Mouse (Mus musculus) liver, embryonic 11.5 days (tissue): Measurements from ENCODE around the gene Kif5a. TPM values are rescaled to one million over a fixed set of nuclear protein-coding genes. Genes with fewer than 3 reads are reported as not detected.

Source experiments
- ATAC-seq: fragments of 200-750 bp; cut with Nextera tagmentation; replicated peaks from 2 replicates; pipeline ENCODE4 v1.8.0; 2017; ENCODE audit warnings: moderate number of reproducible peaks, mild to moderate bottlenecking, moderate TSS enrichment, moderate library complexity; ENCODE audit not compliant: low FRiP score
- DNase-seq: peaks from one replicate; pipeline ENCODE4 v3.0.0-alpha.2; 2017; ENCODE audit warnings: low spot score
- H3K27ac ChIP-seq: fragments of 300-500 bp; sonication (generic); 2 replicates; pipeline ENCODE4 v1.5.1; 2014; ENCODE audit warnings: mild to moderate bottlenecking, low read depth, low read length, control low read depth
- H3K27me3 ChIP-seq: fragments of 300-500 bp; sonication (generic); replicated peaks from 2 replicates; pipeline ENCODE4 v1.6.1; 2014; ENCODE audit warnings: low read length, mixed read lengths; ENCODE audit not compliant: control insufficient read depth, insufficient read depth
- H3K36me3 ChIP-seq: fragments of 300-500 bp; sonication (generic); 2 replicates; pipeline ENCODE4 v1.6.1; 2014; ENCODE audit warnings: mild to moderate bottlenecking, low read length, moderate library complexity, mixed read lengths; ENCODE audit not compliant: control insufficient read depth, insufficient read depth
- H3K4me1 ChIP-seq: fragments of 300-500 bp; sonication (generic); replicated peaks from 2 replicates; pipeline ENCODE4 v1.6.1; 2014; ENCODE audit warnings: low read length, mixed read lengths; ENCODE audit not compliant: control insufficient read depth, insufficient read depth
- H3K4me2 ChIP-seq: fragments of 300-500 bp; sonication (generic); 2 replicates; pipeline ENCODE4 v1.6.1; 2014; ENCODE audit warnings: mild to moderate bottlenecking, control low read depth, moderate library complexity
- H3K4me3 ChIP-seq: fragments of 300-500 bp; sonication (generic); 2 replicates; pipeline ENCODE4 v1.5.1; 2014; ENCODE audit warnings: low read depth, low read length, control low read depth
- H3K9ac ChIP-seq: fragments of 300-500 bp; sonication (generic); 2 replicates; pipeline ENCODE4 v1.6.1; 2014; ENCODE audit warnings: low read depth, low read length, control low read depth
- H3K9me3 ChIP-seq: fragments of 300-500 bp; sonication (generic); 2 replicates; pipeline ENCODE4 v1.6.1; 2016; ENCODE audit warnings: low read length, inconsistent platforms, mixed read lengths; ENCODE audit not compliant: control insufficient read depth
- WGBS: fragments of 180-500 bp; shearing (Covaris S2); extraction: QIAGEN DNeasy Blood & Tissue Kit; methylation state at CpG from one replicate; pipeline ENCODE4 v1.1.7; 2014; 5-methylcytosine and 5-hydroxymethylcytosine counted together
- polyA plus RNA-seq: library from polyadenylated mRNA; unstranded; fragments of >200 nt; fragmentation: Nextera tagmentation; extraction: Ambion mirVana; gene quantifications from 2 replicates; pipeline ENCODE4 v1.2.1, GENCODE M21; 2014

The Kif5a gene
- polyA plus RNA-seq, 1 experiment from 2014 or later, result 1.4 TPM

DNA sequence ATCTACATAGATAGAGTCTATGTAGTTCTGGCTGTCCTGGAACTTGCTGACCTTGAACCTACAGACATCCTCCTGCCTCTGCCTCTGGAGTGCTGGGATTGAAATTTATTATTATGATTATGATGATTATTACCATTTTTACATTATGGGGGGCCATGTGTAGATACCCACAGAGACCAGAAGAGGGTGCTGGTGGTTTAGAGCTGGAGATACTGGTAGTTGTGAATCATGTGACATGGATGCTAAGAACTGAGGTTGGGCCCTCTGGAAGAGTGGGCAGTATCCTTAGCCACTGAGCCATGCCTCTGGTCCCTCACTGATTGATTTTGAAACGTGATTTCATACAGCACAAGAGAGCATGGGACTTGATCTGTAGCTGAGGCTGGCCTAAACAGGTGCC lies 76.7 kb downstream of the Kif5a start:
- H3K36me3 ChIP-seq, result peaks cover 6% of the 10 kb centered on the region
- H3K27ac ChIP-seq, result no peak overlapping the region
- no peak overlapping the region for H3K4me2 ChIP-seq
- H3K27me3 ChIP-seq, result peaks cover 7% of the 10 kb centered on the region
- peaks cover 37% of the 10 kb centered on the region for H3K4me1 ChIP-seq
- no peak overlapping the region for H3K4me3 ChIP-seq
- no peak for ATAC-seq
- no peak overlapping the region for H3K9ac ChIP-seq
- WGBS, result 83% methylated on average over 1 of the region's 1 CpGs
- no peaks in the 10 kb centered on the region for H3K9me3 ChIP-seq
- DNase-seq, result no peak

DNA sequence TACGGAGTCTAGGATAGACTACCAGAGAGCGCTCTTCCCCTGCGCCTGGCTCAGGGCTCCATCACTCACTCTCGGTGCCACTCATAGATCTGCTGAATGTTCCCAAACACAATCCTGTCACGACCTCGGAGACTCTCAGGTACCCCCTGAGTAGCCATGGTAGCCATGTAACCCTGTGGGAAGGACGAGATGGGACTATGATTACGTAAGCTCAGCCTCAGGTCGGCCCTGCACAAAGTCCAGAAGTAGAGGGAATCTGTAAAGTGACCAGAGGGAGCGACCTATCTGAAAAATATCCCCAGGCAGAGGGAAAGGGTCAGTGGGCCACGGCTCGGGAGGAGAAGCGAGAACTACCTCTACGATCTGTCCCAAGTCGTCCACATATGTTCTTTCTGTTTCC lies 77.6 kb downstream of the Kif5a start:
- H3K4me1 ChIP-seq, result peaks cover 34% of the 10 kb centered on the region
- WGBS, result 78% methylated on average over 15 of the region's 15 CpGs
- H3K27me3 ChIP-seq, result peaks cover 17% of the 10 kb centered on the region
- H3K9ac ChIP-seq, result no peak overlapping the region
- no peak overlapping the region; the same call in 1 of the 2 replicates for H3K4me2 ChIP-seq
- ATAC-seq, result no peak
- H3K27ac ChIP-seq, result no peak overlapping the region
- H3K9me3 ChIP-seq, result no peaks in the 10 kb centered on the region
- H3K36me3 ChIP-seq, result peaks cover 6% of the 10 kb centered on the region
- H3K4me3 ChIP-seq, result no peak overlapping the region
- no peak for DNase-seq

GRCm38 (mm10) chr10:127185101-127185500 lies 78.0 kb downstream of the Kif5a start:
- WGBS, result 72% methylated on average over 9 of the region's 9 CpGs
- peaks cover 34% of the 10 kb centered on the region for H3K4me1 ChIP-seq
- ATAC-seq, result no peak
- H3K36me3 ChIP-seq, result peaks cover 6% of the 10 kb centered on the region
- H3K27me3 ChIP-seq, result peaks cover 21% of the 10 kb centered on the region
- no peak for DNase-seq
- no peak overlapping the region for H3K9ac ChIP-seq
- no peak overlapping the region for H3K4me3 ChIP-seq
- H3K9me3 ChIP-seq, result no peaks in the 10 kb centered on the region
- H3K27ac ChIP-seq, result no peak overlapping the region
- no peak overlapping the region; the same call in 1 of the 2 replicates for H3K4me2 ChIP-seq

- ATAC-seq (peak; percentile 29; the same call in 1 of the 2 replicates), DNase-seq (no peak)
- Histone ChIP-seq H3K9ac (no peak overlapping the region), H3K4me2 (peak overlapping the region; percentile 41), H3K36me3 (peaks cover 6% of the 10 kb centered on the region), H3K4me1 (peaks cover 43% of the 10 kb centered on the region), H3K9me3 (no peaks in the 10 kb centered on the region), H3K4me3 (no peak overlapping the region; the same call in 1 of the 2 replicates), H3K27ac (no peak overlapping the region), H3K27me3 (peaks cover 34% of the 10 kb centered on the region)
- 18% methylated on average over 20 of the region's 20 CpGs for WGBS
These were observed 79.4 kb downstream of the Kif5a start for GRCm38 (mm10) chr10:127183759-127184158.

DNA sequence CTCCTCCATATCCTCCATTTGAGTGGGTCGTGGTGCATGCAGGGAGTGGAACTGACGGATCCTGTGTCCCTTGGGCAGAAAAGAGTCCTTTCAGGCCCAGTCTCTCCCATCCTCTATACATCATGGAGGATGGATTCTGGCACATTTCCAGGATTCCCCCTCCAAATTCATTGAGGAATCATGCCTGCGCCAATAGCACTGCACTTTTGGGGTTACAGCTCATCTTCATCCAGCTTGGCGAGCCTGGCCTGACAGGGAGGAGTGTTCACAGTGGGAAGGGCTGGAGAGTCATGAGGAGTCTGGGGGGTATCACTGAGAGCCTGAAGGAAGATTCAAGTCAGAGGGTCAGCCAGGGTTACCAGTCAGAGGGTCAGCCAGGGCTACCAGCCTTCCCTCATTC lies 80.5 kb downstream of the Kif5a start:
- WGBS, result 80% methylated on average over 4 of the region's 4 CpGs
- Histone ChIP-seq H3K9ac (no peak overlapping the region), H3K4me3 (no peak overlapping the region), H3K36me3 (peaks cover 6% of the 10 kb centered on the region), H3K27me3 (peaks cover 44% of the 10 kb centered on the region), H3K9me3 (no peaks in the 10 kb centered on the region), H3K27ac (no peak overlapping the region), H3K4me2 (peak overlapping the region; percentile 1), H3K4me1 (peaks cover 47% of the 10 kb centered on the region)
- no peak for DNase-seq
- ATAC-seq, result no peak

DNA sequence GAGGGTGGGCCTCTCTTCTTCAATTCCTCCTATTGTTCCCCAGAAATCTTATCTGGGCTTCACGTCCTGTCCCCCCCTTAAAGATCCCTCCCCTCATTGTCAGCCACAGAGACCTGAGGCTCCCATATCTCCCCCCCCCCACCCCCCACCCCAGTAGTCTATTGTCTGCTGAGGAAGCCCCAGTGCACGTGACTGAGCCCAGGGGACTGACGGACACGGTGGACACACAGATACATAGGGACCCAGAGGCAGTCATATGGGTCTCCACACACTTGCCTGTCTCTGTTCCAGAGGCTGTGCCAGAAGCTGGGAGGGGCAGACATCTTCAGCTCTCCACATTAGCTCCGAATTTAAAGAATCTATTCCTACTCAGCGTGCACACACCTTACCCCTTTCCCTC lies 81.6 kb downstream of the Kif5a start:
- Histone ChIP-seq H3K9me3 (no peaks in the 10 kb centered on the region), H3K36me3 (peaks cover 2% of the 10 kb centered on the region), H3K4me2 (no peak overlapping the region), H3K4me1 (peaks cover 46% of the 10 kb centered on the region), H3K27me3 (peaks cover 52% of the 10 kb centered on the region), H3K4me3 (no peak overlapping the region), H3K27ac (no peak overlapping the region), H3K9ac (no peak overlapping the region)
- no peak for DNase-seq
- ATAC-seq, result no peak
- 53% methylated on average over 6 of the region's 6 CpGs for WGBS

DNA sequence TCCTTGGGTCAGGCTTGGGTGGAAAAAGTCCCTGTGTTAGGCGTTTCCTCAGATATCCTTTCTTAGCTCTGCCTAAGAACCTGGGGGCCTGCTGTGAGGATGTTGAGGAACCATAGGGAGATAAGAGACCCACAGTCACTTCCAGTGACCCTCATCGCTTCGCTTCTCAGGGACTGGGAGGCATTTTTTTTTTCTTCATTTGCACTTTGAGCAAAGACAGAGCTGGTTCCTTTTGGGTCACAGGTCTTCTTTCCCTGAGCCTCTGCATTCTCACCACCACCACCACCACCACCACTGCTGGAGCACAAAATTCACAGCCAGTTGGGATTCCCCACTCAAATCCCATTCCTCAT lies 82.5 kb downstream of the Kif5a start:
- WGBS, result 9% methylated on average over 3 of the region's 3 CpGs
- ATAC-seq (no peak), DNase-seq (no peak)
- peaks cover 46% of the 10 kb centered on the region for H3K4me1 ChIP-seq
- H3K4me2 ChIP-seq, result peak overlapping the region; percentile 59
- H3K9ac ChIP-seq, result no peak overlapping the region
- H3K36me3 ChIP-seq, result no peaks in the 10 kb centered on the region; the same call in 1 of the 2 replicates
- H3K4me3 ChIP-seq, result peak overlapping the region; percentile 36; the same call in 1 of the 2 replicates
- H3K27me3 ChIP-seq, result peaks cover 55% of the 10 kb centered on the region
- no peaks in the 10 kb centered on the region for H3K9me3 ChIP-seq
- no peak overlapping the region for H3K27ac ChIP-seq

DNA sequence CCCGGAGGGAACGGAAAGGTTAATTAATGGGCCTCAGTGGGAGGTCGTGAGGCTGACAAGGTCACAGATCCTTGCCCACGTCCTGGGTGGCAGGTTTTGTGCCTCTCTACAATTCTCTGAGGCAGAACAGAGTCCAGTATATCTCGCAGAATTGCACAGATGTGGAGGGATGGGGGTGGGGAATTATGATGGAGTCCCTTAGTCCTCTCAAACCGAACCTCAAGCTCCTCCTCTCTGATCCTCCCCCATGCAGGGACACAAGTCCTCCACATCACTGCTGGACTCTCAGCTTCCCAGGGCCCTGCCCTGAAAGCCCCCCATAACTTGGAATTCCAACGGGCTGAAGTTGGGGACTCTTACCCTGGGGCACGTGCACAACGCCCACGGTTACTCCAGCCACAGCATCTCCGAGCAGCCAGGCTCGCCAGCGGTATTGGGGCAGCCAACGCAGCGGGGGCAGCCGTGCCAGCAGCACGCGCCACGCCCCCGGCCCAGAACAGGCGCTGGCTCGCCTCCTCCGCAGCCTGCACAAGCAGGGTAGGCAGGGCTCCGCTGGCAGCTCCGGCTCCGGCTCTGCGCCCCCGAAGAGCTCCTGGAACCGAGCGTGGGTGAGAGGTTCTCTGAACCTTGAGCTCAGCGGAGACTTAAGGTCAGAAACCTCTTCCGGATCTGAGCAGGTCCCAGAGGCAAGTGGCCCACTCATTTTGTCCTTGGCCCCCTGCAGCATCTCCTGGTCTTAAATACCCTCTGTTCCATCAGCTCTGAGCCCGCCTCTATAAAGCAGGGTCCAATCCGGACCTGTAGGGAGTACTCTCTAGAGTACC lies 83.1 kb downstream of the Kif5a start, which contains the start of gene Slc26a10:
Gene Slc26a10, minus strand, starts transcription at position 775 of the 824 bp plus-strand sequence.
- Histone ChIP-seq H3K27me3 (peaks cover 55% of the 10 kb centered on the region), H3K27ac (no peak within 1 kb of the TSS), H3K4me3 (peak within 1 kb of the TSS; percentile 36), H3K36me3 (no peaks in the 10 kb centered on the region; the same call in 1 of the 2 replicates), H3K4me1 (peaks cover 44% of the 10 kb centered on the region), H3K4me2 (peak within 1 kb of the TSS; percentile 59), H3K9me3 (no peaks in the 10 kb centered on the region), H3K9ac (peak within 1 kb of the TSS; percentile 13; the same call in 1 of the 2 replicates)
- DNase-seq, result no peak
- 4% methylated on average over 34 of the region's 34 CpGs for WGBS
- 0 out of 2 replicates have a peak, but pooled peaks have one; percentile 10 for ATAC-seq
